Mouse (Mus musculus) layer of hippocampus, adult 2 months (tissue): Measurements from ENCODE around the gene Nicn1. TPM values are rescaled to one million over a fixed set of nuclear protein-coding genes. Genes with fewer than 3 reads are reported as not detected.
"Not testable (repeated sequence)": the region's sequence is repeated elsewhere in the genome, so short reads cannot be mapped to it uniquely, and the experiment has no call there.

Source experiments
- DNase-seq, 2 experiments: peaks; one replicate each; pipeline ENCODE4 v3.0.0; 2022; ENCODE audit warnings: low spot score in 2 of 2
- H3K27ac ChIP-seq: fragments of 200-600 bp; 2 replicates; pipeline ENCODE4 v1.8.1; 2022
- H3K4me3 ChIP-seq: fragments of 200-600 bp; 2 replicates; pipeline ENCODE4 v1.8.1; 2022; ENCODE audit warnings: mild to moderate bottlenecking
- CTCF ChIP-seq: fragments of 200-600 bp; conservative IDR thresholded peaks from 2 replicates; pipeline ENCODE4 v1.8.1; 2022; ENCODE audit warnings: antibody characterized with exemption, mild to moderate bottlenecking, moderate library complexity
- total RNA-seq, 2 experiments: library from RNA; stranded (reverse); gene quantifications; 2 replicates each; pipeline ENCODE4 v1.2.3; 2021

Gene Nicn1
- total RNA-seq, 2 experiments from 2014 or later, result 109 to 114 TPM

GRCm38 (mm10) chr9:108266261-108266935 lies 23.8 kb upstream of the Nicn1 start:
- Histone ChIP-seq H3K27ac (no peak overlapping the region), H3K4me3 (no peak overlapping the region)
- DNase-seq, result no peak
- no peak for TF ChIP-seq CTCF

- TF ChIP-seq CTCF, result no peak
- no peak overlapping the region for H3K27ac ChIP-seq
- no peak for DNase-seq
- no peak overlapping the region for H3K4me3 ChIP-seq
Observed at GRCm38 (mm10) chr9:108267691-108268090, 22.5 kb upstream of the Nicn1 start.

GRCm38 (mm10) chr9:108268701-108269100 lies 21.5 kb upstream of the Nicn1 start:
- not testable (repeated sequence) for H3K27ac ChIP-seq, DNase-seq

GRCm38 (mm10) chr9:108271941-108272340 lies 18.3 kb upstream of the Nicn1 start:
- DNase-seq, result no peak
- H3K27ac ChIP-seq, result no peak overlapping the region
- no peak for TF ChIP-seq CTCF
- H3K4me3 ChIP-seq, result no peak overlapping the region

More at GRCm38 (mm10) chr9:108268701-108269100, 21.5 kb upstream of the Nicn1 start:
- not testable (repeated sequence) for H3K4me3 ChIP-seq

- DNase-seq, result no peak
- no peak overlapping the region for H3K27ac ChIP-seq
- TF ChIP-seq CTCF, result no peak
- H3K4me3 ChIP-seq, result no peak overlapping the region
Observed at GRCm38 (mm10) chr9:108272691-108273090, 17.5 kb upstream of the Nicn1 start.

GRCm38 (mm10) chr9:108273485-108273884 lies 16.7 kb upstream of the Nicn1 start:
- DNase-seq, result no peak

GRCm38 (mm10) chr9:108274476-108275330 lies 15.5 kb upstream of the Nicn1 start:
- DNase-seq, result no peak
- Histone ChIP-seq H3K27ac (no peak overlapping the region), H3K4me3 (no peak overlapping the region)
- no peak for TF ChIP-seq CTCF

More at GRCm38 (mm10) chr9:108273485-108273884, 16.7 kb upstream of the Nicn1 start:
- H3K27ac ChIP-seq, result no peak overlapping the region
- TF ChIP-seq CTCF, result no peak
- no peak overlapping the region for H3K4me3 ChIP-seq

GRCm38 (mm10) chr9:108275331-108275659 lies 14.9 kb upstream of the Nicn1 start:
- no peak for DNase-seq
- H3K27ac ChIP-seq, result no peak overlapping the region
- no peak for TF ChIP-seq CTCF
- H3K4me3 ChIP-seq, result no peak overlapping the region

- Histone ChIP-seq H3K4me3 (no peak overlapping the region), H3K27ac (no peak overlapping the region)
- TF ChIP-seq CTCF, result peak; percentile 71
- DNase-seq, result no peak
Observed at GRCm38 (mm10) chr9:108278697-108279450, 11.4 kb upstream of the Nicn1 start.

GRCm38 (mm10) chr9:108280071-108280828 lies 10.0 kb upstream of the Nicn1 start:
- no peak for DNase-seq
- TF ChIP-seq CTCF, result peak; percentile 10; the same call in 1 of the 2 replicates
- peak overlapping the region; percentile 64 for H3K27ac ChIP-seq
- H3K4me3 ChIP-seq, result no peak overlapping the region

- Histone ChIP-seq H3K27ac (no peak overlapping the region), H3K4me3 (no peak overlapping the region)
- peak; percentile 95 for TF ChIP-seq CTCF
- DNase-seq, result peak; percentile 44 to 73
Observed at GRCm38 (mm10) chr9:108284410-108284809, 5.8 kb upstream of the Nicn1 start.

- not testable (repeated sequence) for H3K4me3 ChIP-seq, H3K27ac ChIP-seq, DNase-seq
Observed at GRCm38 (mm10) chr9:108287526-108288238, 2.5 kb upstream of the Nicn1 start.
